Mouse (Mus musculus): ENCODE results near the gene Xpo5.

The Xpo5 gene

GRCm38 (mm10) chr17:46203078-46203477 is 496 bp downstream of the Xpo5 start:
- DNase-seq (ENCODE audit: low spot score) = no peak

DNA sequence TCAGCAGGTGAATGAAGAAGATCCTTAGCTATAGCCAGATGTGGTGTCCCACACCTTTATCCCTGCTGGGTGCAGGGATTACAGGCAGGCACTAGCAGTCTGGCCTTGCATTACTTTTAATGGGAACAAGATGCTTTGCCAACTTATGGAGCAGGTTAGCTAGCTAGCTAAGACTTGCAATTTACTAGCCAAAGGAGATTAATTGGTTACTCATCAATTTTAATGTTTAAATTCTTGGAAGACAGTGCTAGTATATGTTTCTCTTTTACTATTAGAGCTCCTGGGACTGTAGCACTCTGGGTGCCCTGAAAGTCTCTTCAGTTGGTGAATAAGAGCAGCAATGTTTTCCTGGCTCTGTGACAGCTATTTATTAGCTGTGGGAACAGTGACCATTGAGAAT is 4.1 kb downstream of the Xpo5 start:
- no peak for DNase-seq (ENCODE audit: low spot score)

- no peak for DNase-seq (ENCODE audit: low spot score)
Measured at GRCm38 (mm10) chr17:46210550-46210949, 8.0 kb downstream of the Xpo5 start.

DNA sequence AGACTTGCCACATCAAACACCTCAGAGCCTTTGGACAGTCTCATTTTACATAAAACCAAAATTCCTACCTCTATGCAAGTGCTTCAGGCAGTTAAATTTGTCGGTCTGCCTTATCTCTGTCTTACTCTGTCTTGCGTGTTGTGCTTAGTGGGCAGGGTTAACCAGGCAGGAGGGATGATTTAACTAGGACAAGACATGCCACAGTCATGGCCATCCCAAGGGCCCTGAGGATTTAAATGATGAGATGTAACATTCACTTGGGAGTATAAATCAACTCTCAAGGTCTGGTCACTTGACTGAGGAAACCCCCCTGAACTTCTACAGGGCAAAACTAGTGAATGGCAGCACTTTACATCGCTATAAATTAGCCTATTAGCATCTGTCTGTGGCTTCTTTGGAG is 19.0 kb downstream of the Xpo5 start:
- DNase-seq (ENCODE audit: low spot score) = no peak

GRCm38 (mm10) chr17:46227576-46227975 is 25.0 kb downstream of the Xpo5 start:
- no peak for DNase-seq (ENCODE audit: low spot score)

GRCm38 (mm10) chr17:46236067-46236466 is 33.5 kb downstream of the Xpo5 start:
- no peak for DNase-seq (ENCODE audit: low spot score)

DNA sequence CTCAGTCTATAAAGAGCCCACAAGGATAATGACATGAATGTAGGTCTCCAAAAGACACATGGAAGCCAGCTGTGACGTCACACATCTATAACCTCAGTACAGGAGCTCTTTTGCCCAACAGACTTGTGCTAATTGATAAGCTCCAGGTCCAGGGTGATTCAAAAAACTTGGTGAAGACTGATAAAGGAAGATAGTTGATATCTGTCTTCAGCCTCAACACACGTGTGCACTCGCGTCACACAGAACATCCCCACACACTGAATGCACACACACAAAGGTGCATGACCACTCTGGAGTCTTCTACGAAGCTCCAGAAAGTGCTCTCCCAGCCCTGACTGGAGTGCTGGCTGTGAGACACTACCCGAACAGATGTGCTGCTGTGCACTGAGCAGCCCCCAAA is 34.5 kb downstream of the Xpo5 start:
- DNase-seq (ENCODE audit: low spot score) = no peak

GRCm38 (mm10) chr17:46237480-46237879 is 34.9 kb downstream of the Xpo5 start:
- no peak for DNase-seq (ENCODE audit: low spot score)

GRCm38 (mm10) chr17:46239516-46240114 is 37.0 kb downstream of the Xpo5 start:
- DNase-seq (ENCODE audit: low spot score) = no peak

- DNase-seq (ENCODE audit: low spot score) = no peak
Measured at GRCm38 (mm10) chr17:46241471-46241870, 38.9 kb downstream of the Xpo5 start.

DNA sequence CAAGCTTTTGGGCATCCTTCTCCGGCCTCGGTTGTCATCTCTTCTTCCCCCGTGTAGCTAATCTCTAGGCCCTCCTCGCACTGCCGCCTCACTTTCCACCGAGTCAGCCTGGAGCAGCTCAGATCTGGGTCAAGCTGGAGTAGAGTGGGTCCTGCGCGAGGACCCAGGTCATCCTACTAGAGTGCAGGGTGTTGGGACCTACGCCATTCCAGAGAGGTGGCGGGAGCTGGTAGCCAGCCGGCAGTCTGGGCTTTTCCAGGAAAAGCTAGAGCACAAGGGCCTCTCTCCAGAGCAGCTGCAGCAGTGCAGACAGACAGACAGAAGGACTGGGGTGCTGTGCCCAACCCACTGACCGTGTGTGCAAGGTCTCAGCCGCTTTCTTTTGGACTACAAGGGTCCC is 39.7 kb downstream of the Xpo5 start:
- DNase-seq (ENCODE audit: low spot score) = no peak

DNA sequence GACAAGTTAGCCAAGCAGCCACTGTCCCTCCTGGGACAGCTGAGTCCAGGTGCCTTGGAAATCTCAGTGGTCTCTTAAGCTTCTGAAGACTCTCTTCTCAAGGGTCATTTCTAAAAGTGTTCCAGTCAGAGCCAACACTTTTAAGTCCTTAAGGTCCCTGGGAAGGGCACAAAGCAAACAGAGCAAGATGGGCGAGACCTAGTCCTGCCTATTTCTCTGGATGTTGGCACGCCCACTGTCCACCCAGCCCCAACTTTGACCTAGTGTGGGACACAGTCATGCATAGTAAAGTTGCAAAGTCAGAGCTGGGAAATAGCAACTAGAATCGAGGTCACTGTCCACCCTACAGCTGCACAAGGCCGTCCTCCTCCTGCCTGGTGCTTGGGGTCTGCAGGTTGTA is 40.4 kb downstream of the Xpo5 start:
- DNase-seq (ENCODE audit: low spot score) = no peak

- DNase-seq (ENCODE audit: low spot score) = no peak
Measured at GRCm38 (mm10) chr17:46243624-46244023, 41.0 kb downstream of the Xpo5 start.

- DNase-seq (ENCODE audit: low spot score) = no peak
Measured at GRCm38 (mm10) chr17:46244579-46244978, 42.0 kb downstream of the Xpo5 start.

- peak; percentile 97 for DNase-seq (ENCODE audit: low spot score)
Measured at GRCm38 (mm10) chr17:46247512-46248188, 45.1 kb downstream of the Xpo5 start, which contains the start of the genes Polr1c and Yipf3. Gene Polr1c, minus strand, starts transcription at chr17:46248054. Gene Yipf3, plus strand, starts transcription at chr17:46248080.

- no peak for DNase-seq (ENCODE audit: low spot score)
Measured at GRCm38 (mm10) chr17:46248189-46248522, 45.6 kb downstream of the Xpo5 start.

- DNase-seq (ENCODE audit: low spot score) = no peak
Measured at GRCm38 (mm10) chr17:46251174-46251573, 48.6 kb downstream of the Xpo5 start.

DNA sequence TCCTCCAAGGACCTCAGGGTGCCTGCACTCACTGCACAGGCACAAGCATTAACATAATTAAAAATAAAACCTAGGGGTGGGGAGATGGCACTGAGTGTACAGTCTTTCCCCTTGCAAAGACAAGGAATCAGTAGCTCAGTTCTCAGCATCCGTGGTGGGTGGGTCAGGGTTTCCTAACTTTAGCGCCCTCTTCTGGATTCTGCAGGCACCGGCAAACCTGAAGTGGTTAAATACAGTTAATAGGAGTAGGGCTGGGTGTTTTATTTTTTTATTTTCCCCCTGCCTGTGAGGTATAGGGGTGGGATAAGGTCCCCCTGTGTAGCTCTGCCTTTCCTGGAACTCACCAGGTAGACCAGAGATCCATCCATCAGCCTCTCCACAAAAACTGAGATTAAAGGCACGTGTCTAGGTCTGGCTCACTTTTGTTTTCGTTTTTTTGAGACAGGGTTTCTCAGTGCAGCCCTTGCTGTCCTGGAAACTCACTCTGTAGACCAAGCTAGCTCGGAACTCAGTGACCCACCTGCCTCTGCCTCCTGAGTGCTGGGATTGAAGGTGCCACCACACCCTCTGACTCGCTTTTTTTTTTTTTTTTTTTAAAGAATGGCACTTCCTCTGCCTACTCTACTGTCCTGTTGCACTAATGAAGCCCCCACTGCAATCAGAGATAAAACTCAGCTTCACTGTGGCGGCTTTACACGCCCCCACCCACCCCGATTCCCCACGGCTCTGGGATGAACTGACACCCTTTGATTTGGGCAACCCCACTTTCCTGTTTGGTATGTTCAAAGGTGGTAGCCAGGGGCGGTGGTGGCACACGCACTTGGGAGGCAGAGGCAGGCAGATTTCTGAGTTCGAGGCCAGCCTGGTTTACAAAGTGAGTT is 50.2 kb downstream of the Xpo5 start:
- peak; percentile 80 for DNase-seq (ENCODE audit: low spot score)

DNA sequence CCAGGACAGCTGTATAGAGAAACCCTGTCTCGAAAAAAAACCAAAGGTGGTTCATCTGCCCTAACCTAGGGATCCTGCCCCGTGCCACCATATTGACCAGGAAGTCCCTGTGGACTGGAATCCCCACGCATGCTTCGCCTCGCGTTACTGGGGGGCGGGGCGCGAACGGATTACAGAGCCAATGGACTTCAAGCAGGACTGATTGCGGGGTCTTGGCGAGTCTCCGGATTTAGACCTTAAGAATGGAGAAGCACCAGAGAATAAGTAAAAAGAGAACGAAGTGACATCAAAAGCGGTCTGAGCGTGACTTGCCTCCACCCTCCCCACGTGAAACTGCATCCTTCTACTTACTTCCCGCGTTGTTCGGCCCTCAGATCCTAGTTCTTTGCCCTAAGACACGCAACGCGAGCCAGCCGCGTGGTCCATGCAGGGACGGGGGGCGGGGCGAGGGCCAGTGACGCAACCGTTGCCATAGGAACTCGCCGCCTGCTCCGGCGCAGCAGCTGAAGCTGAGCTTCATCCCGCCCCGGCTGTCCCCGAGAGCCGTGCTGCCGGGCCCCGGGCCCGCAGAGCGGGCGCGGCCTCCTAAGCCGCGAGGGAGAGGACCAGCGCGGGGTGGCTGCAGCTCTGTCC is 51.0 kb downstream of the Xpo5 start, which contains the start of gene Lrrc73:
Gene Lrrc73, plus strand, starts transcription at position 80 of the 633 bp plus-strand sequence.
- DNase-seq (ENCODE audit: low spot score) = peak; percentile 94

- DNase-seq (ENCODE audit: low spot score) = no peak
Measured at GRCm38 (mm10) chr17:46254106-46254505, 51.5 kb downstream of the Xpo5 start.

DNA sequence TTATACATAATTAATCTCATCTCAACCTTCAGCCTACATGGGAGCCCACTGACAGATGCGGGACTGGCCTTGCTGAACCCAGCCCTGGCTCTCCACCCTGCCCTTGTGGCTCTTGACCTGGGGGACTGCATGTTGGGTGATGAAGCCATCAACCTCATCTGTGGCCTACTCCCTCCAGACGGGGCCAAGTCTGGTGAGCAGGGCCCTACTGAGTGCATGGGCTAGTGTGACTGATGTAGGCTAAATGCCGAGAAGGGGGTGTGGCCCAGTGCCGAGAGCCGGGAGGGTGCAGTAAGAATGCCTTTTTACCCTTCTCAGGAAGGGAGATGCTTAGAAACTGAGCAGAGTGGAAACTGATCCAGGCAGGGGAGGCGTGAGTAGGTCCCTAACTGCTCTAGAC is 52.6 kb downstream of the Xpo5 start:
- DNase-seq (ENCODE audit: low spot score) = no peak

- DNase-seq (ENCODE audit: low spot score) = no peak
Measured at GRCm38 (mm10) chr17:46258279-46259053, 55.9 kb downstream of the Xpo5 start.

Measured in embryo, embryonic 10.5 days (tissue).